Mouse (Mus musculus): Measurements from ENCODE around the gene Gm44503.

Gene Gm44503

GRCm38 (mm10) chr9:73050606-73051005 is 92.0 kb downstream of the Gm44503 start:
- in situ Hi-C loops (cut with MboI; ENCODE audit: low pct_unique_long_range_greater_than_20kb in 1 of 2, low sequenced_read_pairs in 2 of 2, unreplicated experiment in 1 of 2), result no loop called here

- in situ Hi-C loops (cut with MboI; ENCODE audit: low pct_unique_long_range_greater_than_20kb in 1 of 2, low sequenced_read_pairs in 2 of 2, unreplicated experiment in 1 of 2), result no loop called here
Observed at GRCm38 (mm10) chr9:73055441-73055911, 96.8 kb downstream of the Gm44503 start.

GRCm38 (mm10) chr9:73059224-73059623 is 100.6 kb downstream of the Gm44503 start:
- in situ Hi-C loops (cut with MboI; ENCODE audit: low pct_unique_long_range_greater_than_20kb in 1 of 2, low sequenced_read_pairs in 2 of 2, unreplicated experiment in 1 of 2), result no loop called here

GRCm38 (mm10) chr9:73063621-73064290 is 105.1 kb downstream of the Gm44503 start:
- in situ Hi-C loops (cut with MboI; ENCODE audit: low pct_unique_long_range_greater_than_20kb in 1 of 2, low sequenced_read_pairs in 2 of 2, unreplicated experiment in 1 of 2), result no loop called here

Measured in mouse embryonic stem cell (cell line).